Mouse (Mus musculus) limb, embryonic 13.5 days (tissue): ENCODE results near the gene Gm13277. TPM values are rescaled to one million over a fixed set of nuclear protein-coding genes. Genes with fewer than 3 reads are reported as not detected.
"Not testable (repeated sequence)": the region's sequence is repeated elsewhere in the genome, so short reads cannot be mapped to it uniquely, and the experiment has no call there.

Experiments
- ATAC-seq: fragments of 200-750 bp; cut with Nextera tagmentation; 2 replicates; pipeline ENCODE4 v1.8.0; 2017; ENCODE audit warnings: low read depth, moderate number of reproducible peaks, moderate TSS enrichment; ENCODE audit not compliant: low FRiP score
- H3K27ac ChIP-seq: fragments of 300-500 bp; sonication (generic); 2 replicates; pipeline ENCODE4 v1.5.1; 2015; ENCODE audit warnings: inconsistent platforms, mild to moderate bottlenecking, moderate library complexity
- H3K27me3 ChIP-seq: fragments of 300-500 bp; sonication (generic); 2 replicates; pipeline ENCODE4 v1.6.1; 2015; ENCODE audit warnings: mild to moderate bottlenecking, inconsistent platforms
- H3K36me3 ChIP-seq: fragments of 300-500 bp; sonication (generic); 2 replicates; pipeline ENCODE4 v1.6.1; 2015; ENCODE audit warnings: inconsistent platforms, mild to moderate bottlenecking, moderate library complexity
- H3K4me1 ChIP-seq: fragments of 300-500 bp; sonication (generic); 2 replicates; pipeline ENCODE4 v1.6.1; 2015; ENCODE audit warnings: inconsistent platforms
- H3K4me2 ChIP-seq: fragments of 300-500 bp; sonication (generic); replicated peaks from 2 replicates; pipeline ENCODE4 v1.6.1; 2015; ENCODE audit warnings: inconsistent platforms, mild to moderate bottlenecking, moderate library complexity
- H3K4me3 ChIP-seq: fragments of 300-500 bp; sonication (generic); 2 replicates; pipeline ENCODE4 v1.5.1; 2015; ENCODE audit warnings: moderate library complexity, mild to moderate bottlenecking, inconsistent platforms
- H3K9ac ChIP-seq: fragments of 300-500 bp; sonication (generic); 2 replicates; pipeline ENCODE4 v1.6.1; 2015; ENCODE audit warnings: mild to moderate bottlenecking, inconsistent platforms
- H3K9me3 ChIP-seq: fragments of 300-500 bp; sonication (generic); 2 replicates; pipeline ENCODE4 v1.6.1; 2016; ENCODE audit warnings: inconsistent platforms
- WGBS: fragments of 180-500 bp; shearing (Covaris S2); methylation state at CpG from one replicate; pipeline ENCODE4 v1.1.7; 2015; 5-methylcytosine and 5-hydroxymethylcytosine counted together
- polyA plus RNA-seq: library from polyadenylated mRNA; unstranded; fragments of >200 nt; fragmentation: Nextera tagmentation; extraction: Ambion mirVana; gene quantifications from 2 replicates; pipeline ENCODE4 v1.2.1, GENCODE M21; 2015

Gene Gm13277
- polyA plus RNA-seq, 1 experiment from 2014 or later, result not detected

GRCm38 (mm10) chr4:88761776-88762175 lies 26.7 kb upstream of the Gm13277 start:
- not testable (repeated sequence) for H3K36me3 ChIP-seq, H3K4me1 ChIP-seq, H3K4me3 ChIP-seq, ATAC-seq, H3K4me2 ChIP-seq, H3K9ac ChIP-seq, H3K27me3 ChIP-seq, H3K27ac ChIP-seq, H3K9me3 ChIP-seq
- 63% methylated on average over 6 of the region's 8 CpGs for WGBS

DNA sequence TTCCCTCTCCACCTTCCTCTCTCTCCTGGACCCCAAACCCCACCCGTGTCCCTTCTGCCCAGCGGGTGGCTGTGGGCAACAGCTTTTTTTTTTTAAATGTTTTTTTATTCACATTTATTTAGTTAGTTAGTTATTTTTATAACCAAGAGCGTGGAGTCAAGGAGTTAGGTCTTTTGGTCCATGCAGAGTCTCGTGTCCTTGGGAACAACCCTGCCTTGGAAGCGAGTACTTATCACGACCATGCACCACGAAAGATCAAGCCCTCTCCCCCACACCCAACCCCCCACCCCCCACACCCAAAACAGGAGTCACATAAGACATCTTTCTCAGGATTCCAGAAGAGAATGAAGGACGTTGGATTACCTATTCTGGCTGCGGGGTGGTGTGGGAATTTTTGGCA lies 26.1 kb upstream of the Gm13277 start:
- WGBS, result 49% methylated on average over 9 of the region's 9 CpGs
- peak overlapping the region; percentile 54 for H3K4me2 ChIP-seq
- not testable (repeated sequence) for H3K27me3 ChIP-seq, ATAC-seq, H3K36me3 ChIP-seq, H3K9me3 ChIP-seq, H3K4me1 ChIP-seq, H3K4me3 ChIP-seq, H3K27ac ChIP-seq, H3K9ac ChIP-seq

DNA sequence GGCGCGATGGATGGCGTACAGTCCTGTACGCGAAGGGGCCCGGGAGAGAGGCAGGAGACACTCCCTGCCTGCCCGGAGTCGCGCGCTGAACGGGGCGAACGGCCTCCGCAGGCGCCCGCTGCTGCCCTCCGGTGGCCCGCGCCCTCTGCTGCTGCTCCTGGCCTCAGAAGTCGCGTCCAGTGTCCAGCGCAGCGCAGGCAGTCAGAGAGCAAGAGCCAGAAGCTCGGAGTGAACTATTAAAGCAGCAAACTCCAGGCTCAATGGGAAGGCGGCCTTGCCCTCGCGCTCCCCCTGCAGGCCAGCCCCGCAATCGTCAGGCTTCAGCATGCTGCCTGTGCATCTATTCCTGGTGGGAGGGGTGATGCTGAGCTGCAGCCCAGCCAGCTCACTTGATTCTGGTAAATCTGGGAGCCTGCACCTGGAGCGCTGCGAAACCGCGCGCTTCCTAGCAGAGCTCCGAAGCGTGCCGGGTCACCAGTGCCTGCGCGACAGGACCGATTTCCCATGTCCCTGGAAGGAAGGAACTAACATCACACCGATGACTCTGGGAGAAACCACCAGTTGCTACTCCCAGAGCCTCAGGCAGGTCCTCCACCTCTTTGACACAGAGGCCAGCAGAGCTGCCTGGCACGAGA lies 24.9 kb upstream of the Gm13277 start:
- not testable (repeated sequence) for H3K27ac ChIP-seq, H3K27me3 ChIP-seq, H3K9me3 ChIP-seq, H3K36me3 ChIP-seq, ATAC-seq, H3K4me1 ChIP-seq
- H3K4me3 ChIP-seq, result peak overlapping the region; percentile 43
- peak overlapping the region; percentile 51; the same call in 1 of the 2 replicates for H3K9ac ChIP-seq
- H3K4me2 ChIP-seq, result peak overlapping the region; percentile 59
- 4% methylated on average over 27 of the region's 42 CpGs for WGBS

DNA sequence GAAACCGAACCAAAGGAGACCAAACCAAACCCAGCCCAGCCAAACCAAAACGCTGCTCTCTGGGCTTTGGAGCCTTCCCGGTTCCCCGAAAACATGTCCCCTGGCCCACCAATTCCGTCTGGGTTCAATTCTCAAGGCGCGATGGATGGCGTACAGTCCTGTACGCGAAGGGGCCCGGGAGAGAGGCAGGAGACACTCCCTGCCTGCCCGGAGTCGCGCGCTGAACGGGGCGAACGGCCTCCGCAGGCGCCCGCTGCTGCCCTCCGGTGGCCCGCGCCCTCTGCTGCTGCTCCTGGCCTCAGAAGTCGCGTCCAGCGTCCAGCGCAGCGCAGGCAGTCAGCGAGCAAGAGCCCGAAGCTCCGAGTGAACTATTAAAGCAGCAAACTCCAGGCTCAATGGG lies 14.9 kb upstream of the Gm13277 start, which contains the start of gene Gm13290:
Gene Gm13290, plus strand, starts transcription at position 301 of the 400 bp plus-strand sequence.
- H3K27ac ChIP-seq, ATAC-seq, H3K36me3 ChIP-seq, H3K4me1 ChIP-seq, H3K27me3 ChIP-seq, H3K4me2 ChIP-seq, H3K4me3 ChIP-seq, H3K9me3 ChIP-seq, H3K9ac ChIP-seq: not testable (repeated sequence)
- WGBS, result no CpG with 5 or more reads among the region's 32 CpGs

GRCm38 (mm10) chr4:88776622-88777021 lies 11.8 kb upstream of the Gm13277 start, which contains the start of gene Gm13289:
Gene Gm13289 (plus strand): TSS chr4:88776922.
- H3K4me2 ChIP-seq, H3K9me3 ChIP-seq, ATAC-seq, H3K4me1 ChIP-seq, H3K27me3 ChIP-seq, H3K27ac ChIP-seq, H3K36me3 ChIP-seq, H3K4me3 ChIP-seq, H3K9ac ChIP-seq: not testable (repeated sequence)
- no CpG with 5 or more reads among the region's 29 CpGs for WGBS

DNA sequence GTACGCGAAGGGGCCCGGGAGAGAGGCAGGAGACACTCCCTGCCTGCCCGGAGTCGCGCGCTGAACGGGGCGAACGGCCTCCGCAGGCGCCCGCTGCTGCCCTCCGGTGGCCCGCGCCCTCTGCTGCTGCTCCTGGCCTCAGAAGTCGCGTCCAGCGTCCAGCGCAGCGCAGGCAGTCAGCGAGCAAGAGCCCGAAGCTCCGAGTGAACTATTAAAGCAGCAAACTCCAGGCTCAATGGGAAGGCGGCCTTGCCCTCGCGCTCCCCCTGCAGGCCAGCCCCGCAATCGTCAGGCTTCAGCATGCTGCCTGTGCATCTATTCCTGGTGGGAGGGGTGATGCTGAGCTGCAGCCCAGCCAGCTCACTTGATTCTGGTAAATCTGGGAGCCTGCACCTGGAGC lies 8.9 kb upstream of the Gm13277 start, which contains the start of gene Gm13272:
Gene Gm13272, plus strand, starts transcription at position 301 of the 400 bp plus-strand sequence.
- H3K9me3 ChIP-seq, H3K4me3 ChIP-seq, H3K9ac ChIP-seq, H3K27ac ChIP-seq, H3K4me1 ChIP-seq, H3K36me3 ChIP-seq, ATAC-seq, H3K27me3 ChIP-seq, H3K4me2 ChIP-seq: not testable (repeated sequence)
- WGBS, result no CpG with 5 or more reads among the region's 29 CpGs

- H3K4me2 ChIP-seq, H3K36me3 ChIP-seq, H3K27ac ChIP-seq, H3K4me1 ChIP-seq, ATAC-seq, H3K9me3 ChIP-seq, H3K9ac ChIP-seq, H3K4me3 ChIP-seq, H3K27me3 ChIP-seq: not testable (repeated sequence)
- WGBS, result 59% methylated on average over 11 of the region's 18 CpGs
Observed at GRCm38 (mm10) chr4:88780320-88780719, 8.1 kb upstream of the Gm13277 start.

DNA sequence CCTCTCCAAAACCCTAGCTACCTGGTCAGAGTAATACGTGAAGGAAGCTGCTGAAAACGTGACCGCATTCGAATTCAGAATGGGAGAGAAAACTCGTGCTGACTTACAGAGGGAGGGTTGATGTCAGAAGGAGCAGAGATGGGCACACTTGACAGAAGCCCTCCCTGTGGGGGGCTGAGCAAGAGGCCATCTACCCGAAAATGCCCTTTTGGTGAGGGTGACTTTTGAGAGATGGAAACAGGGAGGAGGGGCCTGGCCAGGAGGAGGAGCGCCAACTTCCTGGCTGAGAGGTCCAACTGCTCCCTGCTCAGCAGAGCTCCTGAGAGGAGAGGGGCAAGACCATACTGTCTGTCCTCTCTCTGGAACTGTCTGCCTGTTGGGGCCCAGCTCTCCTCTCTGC lies 6.6 kb upstream of the Gm13277 start, which contains the start of gene Ifnz:
Gene Ifnz, plus strand, starts transcription at position 301 of the 400 bp plus-strand sequence.
- not testable (repeated sequence) for H3K27me3 ChIP-seq, H3K9ac ChIP-seq, H3K36me3 ChIP-seq, ATAC-seq, H3K9me3 ChIP-seq, H3K4me1 ChIP-seq, H3K27ac ChIP-seq
- peak within 1 kb of the TSS; percentile 51 for H3K4me2 ChIP-seq
- H3K4me3 ChIP-seq, result peak within 1 kb of the TSS; percentile 30
- 23% methylated on average over 5 of the region's 7 CpGs for WGBS

- not testable (repeated sequence) for H3K27me3 ChIP-seq, H3K9ac ChIP-seq, ATAC-seq, H3K27ac ChIP-seq, H3K9me3 ChIP-seq, H3K36me3 ChIP-seq, H3K4me1 ChIP-seq
- peak overlapping the region; percentile 51 for H3K4me2 ChIP-seq
- 0% methylated on average over 13 of the region's 31 CpGs for WGBS
- peak overlapping the region; percentile 30 for H3K4me3 ChIP-seq
Observed at GRCm38 (mm10) chr4:88782335-88782734, 6.1 kb upstream of the Gm13277 start.

GRCm38 (mm10) chr4:88785409-88785808 lies 3.0 kb upstream of the Gm13277 start, which contains the start of gene Gm13276:
Gene Gm13276 (plus strand): TSS chr4:88785709.
- not testable (repeated sequence) for H3K9ac ChIP-seq, ATAC-seq, H3K36me3 ChIP-seq, H3K27ac ChIP-seq, H3K4me2 ChIP-seq, H3K4me3 ChIP-seq, H3K9me3 ChIP-seq, H3K27me3 ChIP-seq, H3K4me1 ChIP-seq
- no CpG with 5 or more reads among the region's 27 CpGs for WGBS

- ATAC-seq, H3K4me2 ChIP-seq, H3K9ac ChIP-seq, H3K9me3 ChIP-seq, H3K4me3 ChIP-seq, H3K4me1 ChIP-seq, H3K27me3 ChIP-seq, H3K36me3 ChIP-seq, H3K27ac ChIP-seq: not testable (repeated sequence)
- WGBS, result no CpG with 5 or more reads among the region's 28 CpGs
Observed at GRCm38 (mm10) chr4:88791250-88791649, 2.8 kb downstream of the Gm13277 start, which contains the start of gene Gm13278. Gene Gm13278 (plus strand): TSS chr4:88791550.

DNA sequence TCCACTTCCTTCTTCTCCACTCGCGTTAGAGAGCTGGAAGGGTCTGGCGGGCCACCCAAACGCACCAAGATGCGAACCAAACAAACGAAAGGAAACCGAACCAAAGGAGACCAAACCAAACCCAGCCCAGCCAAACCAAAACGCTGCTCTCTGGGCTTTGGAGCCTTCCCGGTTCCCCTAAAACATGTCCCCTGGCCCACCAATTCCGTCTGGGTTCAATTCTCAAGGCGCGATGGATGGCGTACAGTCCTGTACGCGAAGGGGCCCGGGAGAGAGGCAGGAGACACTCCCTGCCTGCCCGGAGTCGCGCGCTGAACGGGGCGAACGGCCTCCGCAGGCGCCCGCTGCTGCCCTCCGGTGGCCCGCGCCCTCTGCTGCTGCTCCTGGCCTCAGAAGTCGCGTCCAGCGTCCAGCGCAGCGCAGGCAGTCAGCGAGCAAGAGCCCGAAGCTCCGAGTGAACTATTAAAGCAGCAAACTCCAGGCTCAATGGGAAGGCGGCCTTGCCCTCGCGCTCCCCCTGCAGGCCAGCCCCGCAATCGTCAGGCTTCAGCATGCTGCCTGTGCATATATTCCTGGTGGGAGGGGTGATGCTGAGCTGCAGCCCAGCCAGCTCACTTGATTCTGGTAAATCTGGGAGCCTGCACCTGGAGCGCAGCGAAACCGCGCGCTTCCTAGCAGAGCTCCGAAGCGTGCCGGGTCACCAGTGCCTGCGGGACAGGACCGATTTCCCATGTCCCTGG lies 5.7 kb downstream of the Gm13277 start, which contains the start of gene Gm13275:
Gene Gm13275, plus strand, starts transcription at position 552 of the 740 bp plus-strand sequence.
- not testable (repeated sequence) for H3K9ac ChIP-seq, H3K27ac ChIP-seq, H3K9me3 ChIP-seq, H3K4me3 ChIP-seq, H3K4me1 ChIP-seq, H3K4me2 ChIP-seq, H3K27me3 ChIP-seq, ATAC-seq, H3K36me3 ChIP-seq
- WGBS, result 0% methylated on average over 14 of the region's 52 CpGs
